Mouse (Mus musculus): ENCODE measurements around the gene Raver1. TPM values are rescaled to one million over a fixed set of nuclear protein-coding genes. Genes with fewer than 3 reads are reported as not detected.

Gene Raver1
- polyA plus RNA-seq, 1 experiment from 2014 or later: 39.8 TPM

GRCm38 (mm10) chr9:21100447-21101161 lies 8.8 kb upstream of the Raver1 start:
- H3K4me1 ChIP-seq: peaks cover 58% of the 10 kb centered on the region
- H3K27ac ChIP-seq: peak overlapping the region; percentile 4; the same call in 1 of the 2 replicates
- H3K4me2 ChIP-seq: peak overlapping the region; percentile 48
- H3K9ac ChIP-seq: peak overlapping the region; percentile 3; the same call in 1 of the 2 replicates
- no peaks in the 10 kb centered on the region for H3K27me3 ChIP-seq (replicated peaks)
- WGBS (ENCODE audit: insufficient replicate concordance): 22% methylated on average over 15 of the region's 15 CpGs
- peak; percentile 20; the same call in 1 of the 2 replicates for ATAC-seq
- no peaks in the 10 kb centered on the region for H3K9me3 ChIP-seq (replicated peaks)
- H3K4me3 ChIP-seq: no peak overlapping the region
- peaks cover 15% of the 10 kb centered on the region; the same call in 1 of the 2 replicates for H3K36me3 ChIP-seq

- 38% methylated on average over 8 of the region's 8 CpGs for WGBS (ENCODE audit: insufficient replicate concordance)
- Histone ChIP-seq H3K4me2 (no peak overlapping the region), H3K36me3 (peaks cover 31% of the 10 kb centered on the region), H3K4me1 (peaks cover 44% of the 10 kb centered on the region), H3K4me3 (no peak overlapping the region), H3K27ac (no peak overlapping the region), H3K9me3 (replicated peaks) (no peaks in the 10 kb centered on the region), H3K9ac (no peak overlapping the region), H3K27me3 (replicated peaks) (no peaks in the 10 kb centered on the region)
- ATAC-seq: peak; percentile 26; the same call in 1 of the 2 replicates
These were observed 6.0 kb upstream of the Raver1 start for GRCm38 (mm10) chr9:21097793-21098192.

DNA sequence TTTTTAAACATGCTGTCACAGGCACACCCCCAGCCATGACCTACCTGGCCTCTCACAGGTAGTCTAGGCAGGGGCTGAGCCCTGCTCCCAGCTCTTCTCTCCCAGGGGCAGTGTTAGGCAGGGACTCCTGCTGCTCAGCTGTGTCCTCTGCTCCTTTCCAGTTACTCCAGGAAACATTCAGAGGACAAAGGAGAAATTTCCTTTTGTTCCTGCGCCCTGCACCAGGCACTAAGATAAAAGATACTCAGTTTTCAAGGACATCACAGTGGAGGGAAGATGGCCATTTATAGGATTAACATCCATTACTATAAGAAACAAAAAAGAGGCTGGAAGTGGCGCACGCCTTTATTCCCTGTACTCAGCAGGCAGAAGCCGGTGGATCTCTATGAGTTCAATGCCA lies 4.2 kb upstream of the Raver1 start:
- 85% methylated on average over 4 of the region's 4 CpGs for WGBS (ENCODE audit: insufficient replicate concordance)
- ATAC-seq: no peak
- Histone ChIP-seq H3K27ac (no peak overlapping the region), H3K4me1 (peaks cover 45% of the 10 kb centered on the region), H3K36me3 (peaks cover 20% of the 10 kb centered on the region), H3K9me3 (replicated peaks) (no peaks in the 10 kb centered on the region), H3K4me3 (no peak overlapping the region), H3K4me2 (no peak overlapping the region), H3K27me3 (replicated peaks) (no peaks in the 10 kb centered on the region), H3K9ac (no peak overlapping the region)

DNA sequence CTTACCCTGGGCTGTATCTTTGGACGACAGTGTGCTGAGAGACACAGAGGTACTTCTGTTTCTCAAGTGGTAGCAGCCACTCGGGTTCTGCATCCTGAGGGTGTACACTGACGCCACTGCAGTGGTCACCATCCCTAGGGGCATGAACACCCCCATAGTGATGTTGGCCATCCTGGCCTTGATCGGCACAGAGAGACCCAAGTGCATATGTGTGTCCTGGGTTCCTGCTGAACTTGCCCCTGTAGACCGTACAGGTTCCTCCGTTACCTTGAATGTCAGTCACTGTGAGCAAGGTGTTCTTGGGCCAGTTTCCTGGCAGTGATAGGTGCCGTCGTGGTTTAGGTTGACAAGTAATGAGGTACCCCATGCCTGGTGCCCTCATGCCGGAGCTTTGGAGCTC lies 1.6 kb upstream of the Raver1 start:
- Histone ChIP-seq H3K36me3 (peaks cover 43% of the 10 kb centered on the region), H3K9ac (no peak overlapping the region), H3K27me3 (replicated peaks) (no peaks in the 10 kb centered on the region), H3K4me2 (no peak overlapping the region), H3K9me3 (replicated peaks) (no peaks in the 10 kb centered on the region), H3K4me3 (no peak overlapping the region), H3K27ac (no peak overlapping the region), H3K4me1 (peaks cover 50% of the 10 kb centered on the region)
- WGBS (ENCODE audit: insufficient replicate concordance): 88% methylated on average over 9 of the region's 9 CpGs
- no peak for ATAC-seq

- 1% methylated on average over 24 of the region's 24 CpGs for WGBS (ENCODE audit: insufficient replicate concordance)
- ATAC-seq: peak; percentile 3; the same call in 1 of the 2 replicates
- peak overlapping the region; percentile 83 for H3K9ac ChIP-seq
- no peaks in the 10 kb centered on the region for H3K9me3 ChIP-seq (replicated peaks)
- peak overlapping the region; percentile 89 for H3K4me2 ChIP-seq
- H3K27me3 ChIP-seq (replicated peaks): no peaks in the 10 kb centered on the region
- peaks cover 47% of the 10 kb centered on the region for H3K4me1 ChIP-seq
- peak overlapping the region; percentile 88 for H3K27ac ChIP-seq
- H3K36me3 ChIP-seq: peaks cover 66% of the 10 kb centered on the region
- H3K4me3 ChIP-seq: peak overlapping the region; percentile 69
These were observed 669 bp downstream of the Raver1 start for GRCm38 (mm10) chr9:21090972-21091706.

DNA sequence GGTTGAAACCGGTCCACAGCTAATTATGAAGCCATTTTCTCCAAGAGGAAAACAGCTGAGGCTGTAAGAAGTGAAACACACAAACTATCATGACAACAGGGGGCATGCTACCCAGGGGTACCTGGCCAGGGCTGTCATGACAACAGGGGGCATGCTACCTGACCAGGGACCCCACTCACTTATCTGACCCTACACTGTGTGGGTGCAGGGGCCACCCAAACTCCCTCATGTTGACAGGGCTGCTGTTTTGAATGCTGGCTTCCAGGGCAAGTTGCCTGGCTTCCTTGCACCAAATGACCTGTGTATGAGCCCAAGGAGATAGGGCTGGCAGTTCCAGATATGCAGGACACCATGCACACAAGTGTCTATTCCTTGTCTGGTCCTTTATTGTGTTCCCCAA lies 1.3 kb downstream of the Raver1 start:
- peaks cover 48% of the 10 kb centered on the region for H3K4me1 ChIP-seq
- peak overlapping the region; percentile 88 for H3K27ac ChIP-seq
- WGBS (ENCODE audit: insufficient replicate concordance): 81% methylated on average over 1 of the region's 1 CpGs

GRCm38 (mm10) chr9:21083324-21083723 lies 8.5 kb downstream of the Raver1 start:
- Histone ChIP-seq H3K36me3 (peaks cover 97% of the 10 kb centered on the region), H3K27ac (no peak overlapping the region), H3K9me3 (replicated peaks) (no peaks in the 10 kb centered on the region), H3K9ac (no peak overlapping the region), H3K4me3 (no peak overlapping the region), H3K4me2 (no peak overlapping the region), H3K27me3 (replicated peaks) (no peaks in the 10 kb centered on the region), H3K4me1 (peaks cover 25% of the 10 kb centered on the region)
- ATAC-seq: 0 out of 2 replicates have a peak, but pooled peaks have one; percentile 49
- 52% methylated on average over 3 of the region's 3 CpGs for whole genome bisulfite sequencing (ENCODE audit: insufficient replicate concordance)

More for the DNA sequence above, 1.3 kb downstream of the Raver1 start:
- H3K4me3 ChIP-seq: peak overlapping the region; percentile 69
- no peaks in the 10 kb centered on the region for H3K9me3 ChIP-seq (replicated peaks)
- peaks cover 72% of the 10 kb centered on the region for H3K36me3 ChIP-seq
- peak overlapping the region; percentile 89 for H3K4me2 ChIP-seq
- H3K9ac ChIP-seq: peak overlapping the region; percentile 83
- H3K27me3 ChIP-seq (replicated peaks): no peaks in the 10 kb centered on the region
- ATAC-seq: no peak

DNA sequence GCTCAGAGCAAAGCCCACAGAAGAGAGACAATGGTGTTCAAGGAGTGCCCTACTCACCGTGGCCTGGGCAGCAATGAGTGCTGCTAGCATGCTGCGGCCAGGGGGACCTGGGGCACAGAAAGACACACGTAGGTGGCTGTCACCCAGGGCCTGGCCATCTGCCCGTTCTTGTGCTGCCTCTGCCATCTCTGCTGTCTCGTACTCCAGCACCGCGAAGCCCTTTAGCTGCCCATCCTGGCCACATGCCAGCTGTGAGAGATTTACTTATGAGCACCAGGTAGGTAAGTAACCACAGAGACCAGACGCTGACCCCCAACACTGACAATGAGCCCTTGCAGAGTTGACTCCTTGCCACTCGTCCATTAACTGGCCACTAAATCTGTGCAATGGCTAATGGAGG lies 10.7 kb downstream of the Raver1 start:
- no peak overlapping the region for H3K27ac ChIP-seq
- H3K9ac ChIP-seq: no peak overlapping the region
- no peaks in the 10 kb centered on the region for H3K27me3 ChIP-seq (replicated peaks)
- 82% methylated on average over 9 of the region's 9 CpGs for WGBS (ENCODE audit: insufficient replicate concordance)
- no peak overlapping the region for H3K4me2 ChIP-seq
- ATAC-seq: no peak
- H3K4me1 ChIP-seq: peaks cover 15% of the 10 kb centered on the region
- H3K4me3 ChIP-seq: no peak overlapping the region
- H3K36me3 ChIP-seq: peaks cover 97% of the 10 kb centered on the region
- H3K9me3 ChIP-seq (replicated peaks): no peaks in the 10 kb centered on the region

DNA sequence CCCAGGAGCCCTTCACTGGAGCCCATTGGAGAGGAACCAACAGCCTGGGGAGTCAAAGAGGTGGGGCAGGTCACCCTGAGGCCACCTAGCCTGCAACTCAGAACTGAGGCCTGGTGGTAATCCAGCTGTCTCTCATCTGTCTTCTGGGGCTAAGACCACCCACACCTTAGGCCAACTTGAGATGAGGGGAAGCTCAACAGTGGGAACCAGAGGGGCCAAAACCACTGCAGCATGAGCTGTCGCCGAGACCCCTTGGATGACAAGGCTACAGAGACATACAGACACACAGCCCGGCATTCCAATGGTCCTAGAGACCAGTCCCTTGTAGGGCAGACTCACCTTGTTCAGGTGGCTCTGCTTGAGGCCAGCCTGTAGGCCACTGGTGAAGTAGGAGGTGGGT lies 16.2 kb downstream of the Raver1 start:
- Histone ChIP-seq H3K27me3 (replicated peaks) (no peaks in the 10 kb centered on the region), H3K9ac (no peak overlapping the region), H3K36me3 (peaks cover 84% of the 10 kb centered on the region), H3K27ac (0 out of 2 replicates have a peak overlapping the region, but pooled peaks have one; percentile 1), H3K4me2 (no peak overlapping the region), H3K4me1 (peaks cover 33% of the 10 kb centered on the region), H3K9me3 (replicated peaks) (no peaks in the 10 kb centered on the region), H3K4me3 (no peak overlapping the region)
- 76% methylated on average over 3 of the region's 3 CpGs for WGBS (ENCODE audit: insufficient replicate concordance)
- ATAC-seq: no peak

- H3K27ac ChIP-seq: peak overlapping the region; percentile 73
- H3K4me3 ChIP-seq: no peak overlapping the region
- H3K36me3 ChIP-seq: peaks cover 82% of the 10 kb centered on the region
- H3K9ac ChIP-seq: peak overlapping the region; percentile 85; the same call in 1 of the 2 replicates
- peak overlapping the region; percentile 93 for H3K4me2 ChIP-seq
- no peaks in the 10 kb centered on the region for H3K27me3 ChIP-seq (replicated peaks)
- H3K4me1 ChIP-seq: peaks cover 33% of the 10 kb centered on the region
- H3K9me3 ChIP-seq (replicated peaks): no peaks in the 10 kb centered on the region
- WGBS (ENCODE audit: insufficient replicate concordance): 64% methylated on average over 1 of the region's 1 CpGs
- no peak for ATAC-seq
These were observed 17.6 kb downstream of the Raver1 start for GRCm38 (mm10) chr9:21074173-21074572.

DNA sequence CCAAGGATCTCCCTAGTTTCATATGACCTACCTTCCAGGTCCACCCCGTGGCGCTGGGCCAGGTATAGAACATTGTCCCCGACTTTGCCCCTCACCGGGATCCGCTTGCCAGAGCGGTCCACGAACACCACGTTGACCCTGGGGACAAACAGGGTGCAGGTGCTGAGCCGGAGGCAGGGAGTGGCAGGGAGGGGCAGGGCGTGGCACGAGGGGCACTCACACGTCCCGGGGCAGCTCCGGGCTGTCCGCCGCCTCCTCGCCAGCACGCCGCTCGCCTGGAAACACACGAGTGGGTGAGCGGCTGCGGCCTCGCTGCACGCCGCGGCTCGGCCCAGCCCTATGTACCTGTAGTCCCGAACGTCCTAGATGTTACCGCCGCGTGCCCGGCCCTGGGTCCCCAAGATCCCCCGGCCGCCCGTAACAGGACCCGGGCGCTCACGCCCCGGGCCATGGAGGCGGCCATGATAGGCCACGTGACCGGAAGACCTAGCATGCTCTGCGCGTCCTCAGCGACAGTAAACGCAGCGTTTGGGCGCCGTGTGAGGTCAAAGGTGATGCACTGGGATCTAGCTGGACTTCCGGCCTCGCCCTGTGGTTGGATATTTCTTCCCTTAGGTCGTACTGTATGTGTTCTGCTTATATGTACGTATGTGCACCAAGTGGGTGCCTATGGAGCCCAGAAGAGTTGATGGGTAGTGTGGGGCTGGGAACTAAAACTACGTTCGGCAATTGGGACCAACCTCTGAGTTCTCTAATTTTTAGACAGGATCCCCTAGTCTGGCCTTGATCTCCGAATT lies 18.6 kb downstream of the Raver1 start, which contains the start of the genes Gm49373 and Fdx1l:
Gene Gm49373, minus strand, starts transcription at position 53 of the 797 bp plus-strand sequence.
Gene Fdx1l, minus strand, starts transcription at position 571 of the 797 bp plus-strand sequence.
- Histone ChIP-seq H3K36me3 (peaks cover 77% of the 10 kb centered on the region), H3K4me2 (peak within 1 kb of the TSS; percentile 93), H3K4me3 (peak within 1 kb of the TSS; percentile 87), H3K27ac (peak within 1 kb of the TSS; percentile 73), H3K27me3 (replicated peaks) (no peaks in the 10 kb centered on the region), H3K4me1 (peaks cover 33% of the 10 kb centered on the region), H3K9ac (peak within 1 kb of the TSS; percentile 85), H3K9me3 (replicated peaks) (no peaks in the 10 kb centered on the region)
- peak; percentile 91 for ATAC-seq
- 1% methylated on average over 58 of the region's 58 CpGs for WGBS (ENCODE audit: insufficient replicate concordance)

Measured in liver, embryonic 12.5 days (tissue).